Mouse (Mus musculus) heart, postnatal 36 days (tissue): ENCODE data around the gene Amh. TPM values are rescaled to one million over a fixed set of nuclear protein-coding genes. Genes with fewer than 3 reads are reported as not detected.
"Not testable (repeated sequence)": the region's sequence is repeated elsewhere in the genome, so short reads cannot be mapped to it uniquely, and the experiment has no call there.

Source experiments
- DNase-seq, 2 experiments: peaks; one replicate each; pipeline ENCODE4 v3.0.0; 2021 to 2022
- intact Hi-C: fragments of 180-260 bp; cut with DNase I; formaldehyde crosslinking; loops from one replicate; pipeline ENCODE4 v1.15.1; 2025
- total RNA-seq, 2 experiments: library from RNA; stranded (reverse); gene quantifications; 2 replicates each; pipeline ENCODE4 v1.2.3; 2021

Gene Amh
- total RNA-seq, 2 experiments from 2014 or later = 0.22 to 0.53 TPM

- peak; percentile 67 to 79 for DNase-seq
- intact Hi-C loops = no loop called here
Observed at GRCm38 (mm10) chr10:80805925-80806324, 882 bp downstream of the Amh start.

GRCm38 (mm10) chr10:80806341-80807056 lies 1.5 kb downstream of the Amh start:
- DNase-seq = no peak
- intact Hi-C loops = no loop called here

GRCm38 (mm10) chr10:80807057-80807627 lies 2.1 kb downstream of the Amh start:
- intact Hi-C loops = no loop called here

GRCm38 (mm10) chr10:80808099-80808984 lies 3.3 kb downstream of the Amh start:
- intact Hi-C loops = no loop called here

More at GRCm38 (mm10) chr10:80807057-80807627, 2.1 kb downstream of the Amh start:
- peak; percentile 66 to 74 for DNase-seq

GRCm38 (mm10) chr10:80808985-80809632 lies 4.1 kb downstream of the Amh start:
- intact Hi-C loops = no loop called here
- no peak for DNase-seq

More at GRCm38 (mm10) chr10:80808099-80808984, 3.3 kb downstream of the Amh start:
- no peak for DNase-seq

GRCm38 (mm10) chr10:80810084-80810483 lies 5.0 kb downstream of the Amh start:
- intact Hi-C loops = no loop called here
- DNase-seq = no peak

- DNase-seq = no peak
- intact Hi-C loops = no loop called here
Observed at GRCm38 (mm10) chr10:80812391-80813041, 7.5 kb downstream of the Amh start.

GRCm38 (mm10) chr10:80813366-80813765 lies 8.3 kb downstream of the Amh start, which contains the start of gene Jsrp1:
TSS of gene Jsrp1 (minus strand) at chr10:80813498.
- intact Hi-C loops = no loop called here
- no peak for DNase-seq

- DNase-seq = no peak
- intact Hi-C loops = no loop called here
Observed at GRCm38 (mm10) chr10:80814800-80815199, 9.8 kb downstream of the Amh start.

GRCm38 (mm10) chr10:80816303-80816702 lies 11.3 kb downstream of the Amh start:
- DNase-seq = not testable (repeated sequence)
- intact Hi-C loops = loop anchor here (2.0 kb wide), 1 partner anchor 68 kb away; no protein-coding TSS in a partner anchor

- intact Hi-C loops = loop anchor here (2.0 kb wide), 1 partner anchor 68 kb away; no protein-coding TSS in a partner anchor
- no peak for DNase-seq
Observed at GRCm38 (mm10) chr10:80817164-80817563, 12.1 kb downstream of the Amh start.

- intact Hi-C loops = loop anchor here (2.0 kb wide), 1 partner anchor 69 kb away; no protein-coding TSS in a partner anchor
- DNase-seq = not testable (repeated sequence)
Observed at GRCm38 (mm10) chr10:80817955-80818354, 12.9 kb downstream of the Amh start.

- DNase-seq = no peak
- intact Hi-C loops = no loop called here
Observed at GRCm38 (mm10) chr10:80818599-80819281, 13.7 kb downstream of the Amh start.

- DNase-seq = no peak
- intact Hi-C loops = no loop called here
Observed at GRCm38 (mm10) chr10:80819406-80819805, 14.4 kb downstream of the Amh start.

- no peak for DNase-seq
- intact Hi-C loops = loop anchor here (1.0 kb wide), 2 partner anchors 53 to 58 kb away; no protein-coding TSS in a partner anchor
Observed at GRCm38 (mm10) chr10:80821991-80822390, 16.9 kb downstream of the Amh start.

- intact Hi-C loops = loop anchor here (1.0 kb wide), 2 partner anchors 53 to 58 kb away; no protein-coding TSS in a partner anchor
- DNase-seq = no peak
Observed at GRCm38 (mm10) chr10:80822528-80822927, 17.5 kb downstream of the Amh start.

GRCm38 (mm10) chr10:80823316-80823715 lies 18.3 kb downstream of the Amh start:
- no peak for DNase-seq
- intact Hi-C loops = no loop called here

- DNase-seq = no peak
- intact Hi-C loops = no loop called here
Observed at GRCm38 (mm10) chr10:80823847-80824643, 19.0 kb downstream of the Amh start.
